Mouse (Mus musculus): ENCODE measurements at regions not wholly inside any gene's neighbourhood (a gene's known extent, or its start where the extent isn't known, plus 50 kb on each side); places are given as distances from the start of the nearest gene placed in this dataset.

- in situ Hi-C loops (cut with MboI; ENCODE audit: low pct_ligation_motif_present, low pct_unique_long_range_greater_than_20kb, low sequenced_read_pairs), result no loop called here
Measured at GRCm38 (mm10) chr15:33825435-33826088, 532.1 kb downstream of the 9430069I07Rik start.

GRCm38 (mm10) chr15:33824826-33825225 lies 532.8 kb downstream of the 9430069I07Rik start:
- DNase-seq (ENCODE audit: extremely low read depth), result no peak
- no peaks in the 10 kb centered on the region for H3K27me3 ChIP-seq (replicated peaks)
- H3K4me1 ChIP-seq (ENCODE audit: control insufficient read depth in 1 of 2, insufficient read depth in 2 of 2), result no peaks in the 10 kb centered on the region
- no peaks in the 10 kb centered on the region for H3K79me2 ChIP-seq (replicated peaks; ENCODE audit: control insufficient read depth, extremely low read depth, insufficient read depth, poor library complexity, severe bottlenecking)
- no peak overlapping the region for H3K9ac ChIP-seq (ENCODE audit: insufficient read depth, low read depth)
- no peak for TF ChIP-seq ZNF384 (IDR thresholded peaks at IDR 0.05; ENCODE audit: low read depth, low read length)
- no peak for TF ChIP-seq TCF12 (IDR thresholded peaks at IDR 0.05; ENCODE audit: low read depth, low read length)
- TF ChIP-seq MEF2A (IDR thresholded peaks at IDR 0.05; ENCODE audit: borderline replicate concordance, low read depth, low read length), result no peak
- TF ChIP-seq ETS1 (conservative IDR thresholded peaks at IDR 0.05; ENCODE audit: low read depth, low read length), result no peak
- no peak for TF ChIP-seq POLR2A (IDR thresholded peaks at IDR 0.05; ENCODE audit: low read depth, low read length)
- no peak for TF ChIP-seq CHD2 (IDR thresholded peaks at IDR 0.05; ENCODE audit: low read length)
- TF ChIP-seq ZMIZ1 (IDR thresholded peaks at IDR 0.05; ENCODE audit: low read depth, low read length), result no peak
- no peak for TF ChIP-seq RAD21 (IDR thresholded peaks at IDR 0.05; ENCODE audit: low read depth, low read length)
- H3K4me2 ChIP-seq (ENCODE audit: insufficient read depth, low read depth, poor library complexity, severe bottlenecking), result no peak overlapping the region
- H3K36me3 ChIP-seq (replicated peaks in 1 of 2; ENCODE audit: control insufficient read depth in 1 of 2, insufficient read depth in 1 of 2, low read length in 1 of 2), result no peaks in the 10 kb centered on the region
- H3K9me3 ChIP-seq (replicated peaks; ENCODE audit: low read length), result no peaks in the 10 kb centered on the region
- in situ Hi-C loops (cut with MboI; ENCODE audit: low pct_ligation_motif_present, low pct_unique_long_range_greater_than_20kb, low sequenced_read_pairs) (no loop called here), dilution Hi-C loops (cut with MboI; ENCODE audit: extremely low pct_ligation_motif_present, extremely low pct_unique_long_range_greater_than_20kb, low sequenced_read_pairs) (no loop called here)
- H3K4me3 ChIP-seq (replicated peaks in 1 of 3; ENCODE audit: low read depth in 2 of 3, low read length in 2 of 3, poor library complexity in 1 of 3), result no peak overlapping the region
- no peak overlapping the region for H3K27ac ChIP-seq (ENCODE audit: insufficient read depth, low read depth)

More at GRCm38 (mm10) chr15:33825435-33826088, 532.1 kb downstream of the 9430069I07Rik start:
- no peaks in the 10 kb centered on the region for H3K79me2 ChIP-seq (replicated peaks; ENCODE audit: control insufficient read depth, extremely low read depth, insufficient read depth, poor library complexity, severe bottlenecking)
- dilution Hi-C loops (cut with MboI; ENCODE audit: extremely low pct_ligation_motif_present, extremely low pct_unique_long_range_greater_than_20kb, low sequenced_read_pairs), result no loop called here
- H3K4me3 ChIP-seq (replicated peaks in 1 of 3; ENCODE audit: low read depth in 2 of 3, low read length in 2 of 3, poor library complexity in 1 of 3), result no peak overlapping the region
- H3K9me3 ChIP-seq (replicated peaks; ENCODE audit: low read length), result no peaks in the 10 kb centered on the region
- no peaks in the 10 kb centered on the region for H3K27me3 ChIP-seq (replicated peaks)
- no peak overlapping the region for H3K27ac ChIP-seq (ENCODE audit: insufficient read depth, low read depth)
- H3K4me2 ChIP-seq (ENCODE audit: insufficient read depth, low read depth, poor library complexity, severe bottlenecking), result no peak overlapping the region
- no peak for DNase-seq (ENCODE audit: extremely low read depth)
- H3K9ac ChIP-seq (ENCODE audit: insufficient read depth, low read depth), result no peak overlapping the region
- H3K36me3 ChIP-seq (replicated peaks in 1 of 2; ENCODE audit: control insufficient read depth in 1 of 2, insufficient read depth in 1 of 2, low read length in 1 of 2), result no peaks in the 10 kb centered on the region
- no peak for TF ChIP-seq CHD2 (IDR thresholded peaks at IDR 0.05; ENCODE audit: low read length)
- TF ChIP-seq JUN (IDR thresholded peaks at IDR 0.05; ENCODE audit: insufficient read depth, low read depth, low read length), result no peak
- TF ChIP-seq E2F4 (IDR thresholded peaks at IDR 0.05; ENCODE audit: insufficient replicate concordance, low read depth, low read length), result no peak
- no peaks in the 10 kb centered on the region for H3K4me1 ChIP-seq (ENCODE audit: control insufficient read depth in 1 of 2, insufficient read depth in 2 of 2)

GRCm38 (mm10) chr15:33780960-33781359 lies 576.7 kb downstream of the 9430069I07Rik start:
- Histone ChIP-seq H3K79me2 (replicated peaks; ENCODE audit: control insufficient read depth, extremely low read depth, insufficient read depth, poor library complexity, severe bottlenecking) (no peaks in the 10 kb centered on the region), H3K27ac (ENCODE audit: insufficient read depth, low read depth) (no peak overlapping the region), H3K4me3 (replicated peaks in 1 of 3; ENCODE audit: low read depth in 2 of 3, low read length in 2 of 3, poor library complexity in 1 of 3) (no peak overlapping the region), H3K9me3 (replicated peaks; ENCODE audit: low read length) (no peaks in the 10 kb centered on the region), H3K27me3 (replicated peaks) (no peaks in the 10 kb centered on the region), H3K9ac (ENCODE audit: insufficient read depth, low read depth) (no peak overlapping the region), H3K4me2 (ENCODE audit: insufficient read depth, low read depth, poor library complexity, severe bottlenecking) (no peak overlapping the region), H3K36me3 (replicated peaks in 1 of 2; ENCODE audit: control insufficient read depth in 1 of 2, insufficient read depth in 1 of 2, low read length in 1 of 2) (no peaks in the 10 kb centered on the region), H3K4me1 (ENCODE audit: control insufficient read depth in 1 of 2, insufficient read depth in 2 of 2) (peaks cover 0 to 3% of the 10 kb centered on the region in 2 experiments; a peak in 1 of 4 replicates)
- in situ Hi-C loops (cut with MboI; ENCODE audit: low pct_ligation_motif_present, low pct_unique_long_range_greater_than_20kb, low sequenced_read_pairs) (loop anchor here (5.0 kb wide), 1 partner anchor 426 kb away; no protein-coding TSS in a partner anchor), dilution Hi-C loops (cut with MboI; ENCODE audit: extremely low pct_ligation_motif_present, extremely low pct_unique_long_range_greater_than_20kb, low sequenced_read_pairs) (no loop called here)
- no peak for DNase-seq (ENCODE audit: extremely low read depth)
- TF ChIP-seq MAFK (IDR thresholded peaks at IDR 0.05; ENCODE audit: insufficient replicate concordance, low read length) (no peak), NRF1 (IDR thresholded peaks at IDR 0.05; ENCODE audit: low read depth, low read length) (no peak), IRF4 (IDR thresholded peaks at IDR 0.05; ENCODE audit: low read depth, low read length) (no peak), MAZ (IDR thresholded peaks at IDR 0.05; ENCODE audit: low read depth, low read length) (no peak), ZNF384 (IDR thresholded peaks at IDR 0.05; ENCODE audit: low read depth, low read length) (no peak), SIN3A (IDR thresholded peaks at IDR 0.05; ENCODE audit: low read length) (no peak), ELF1 (IDR thresholded peaks at IDR 0.05; ENCODE audit: low read depth, low read length) (no peak), TCF12 (IDR thresholded peaks at IDR 0.05; ENCODE audit: low read depth, low read length) (no peak), CHD1 (IDR thresholded peaks at IDR 0.05; ENCODE audit: low read depth, low read length) (no peak), CTCF (conservative IDR thresholded peaks at IDR 0.05 in 1 of 2, IDR thresholded peaks at IDR 0.05 in 1 of 2; ENCODE audit: low read depth in 2 of 2, low read length in 2 of 2) (no peak), NELFE (IDR thresholded peaks at IDR 0.05; ENCODE audit: low read depth, low read length) (no peak), EP300 (IDR thresholded peaks at IDR 0.05; ENCODE audit: low read length) (no peak), E2F4 (IDR thresholded peaks at IDR 0.05; ENCODE audit: insufficient replicate concordance, low read depth, low read length) (no peak), POLR2AphosphoS2 (IDR thresholded peaks at IDR 0.05; ENCODE audit: low read depth, low read length) (no peak), JUND (conservative IDR thresholded peaks at IDR 0.05; ENCODE audit: low read depth, low read length) (no peak), MEF2A (IDR thresholded peaks at IDR 0.05; ENCODE audit: borderline replicate concordance, low read depth, low read length) (no peak), JUN (IDR thresholded peaks at IDR 0.05; ENCODE audit: insufficient read depth, low read depth, low read length) (no peak), CHD2 (IDR thresholded peaks at IDR 0.05; ENCODE audit: low read length) (no peak), BHLHE40 (IDR thresholded peaks at IDR 0.05; ENCODE audit: low read depth, low read length) (no peak), KAT2A (IDR thresholded peaks at IDR 0.05; ENCODE audit: insufficient replicate concordance, low read length) (no peak)

All from CH12.LX (cell line).